Mouse (Mus musculus): ENCODE measurements around the gene Hif3a.

DNA sequence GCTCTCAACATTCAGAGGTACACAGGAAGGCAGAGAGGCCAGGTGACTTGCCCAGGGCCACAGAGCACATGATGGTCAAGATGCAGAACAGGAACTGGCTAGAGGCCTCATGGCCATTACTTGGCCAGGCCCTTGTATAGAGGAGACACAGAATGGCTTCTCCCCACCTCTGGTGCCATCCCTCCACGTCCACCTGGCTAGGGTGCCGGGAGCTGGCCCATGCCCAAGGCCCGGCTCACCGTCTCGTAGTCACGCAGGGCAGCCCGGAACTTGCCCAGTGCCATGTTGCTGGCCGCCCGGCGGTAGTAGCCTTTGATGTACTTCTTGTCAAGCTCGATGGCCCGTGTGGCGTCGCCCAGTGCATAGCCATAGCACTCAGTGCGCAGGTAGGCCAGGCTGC, 40.1 kb downstream of the Hif3a start:
- TF ChIP-seq CTCF (IDR thresholded peaks at IDR 0.05; ENCODE audit: borderline replicate concordance, extremely low read depth, insufficient read depth, insufficient read length) (no peak), POLR2A (IDR thresholded peaks at IDR 0.05; ENCODE audit: borderline replicate concordance, extremely low read depth, insufficient read depth, insufficient read length, poor library complexity, severe bottlenecking) (no peak)

All from brain, embryonic 14.5 days (tissue).